Mouse (Mus musculus) heart, postnatal 25 days (tissue): ENCODE measurements at regions not wholly inside any gene's neighbourhood (a gene's known extent, or its start where the extent isn't known, plus 50 kb on each side); places are given as distances from the start of the nearest gene placed in this dataset.
"Not testable (repeated sequence)": the region's sequence is repeated elsewhere in the genome, so short reads cannot be mapped to it uniquely, and the experiment has no call there.

ENCODE experiments used
- DNase-seq: peaks from one replicate; pipeline ENCODE4 v3.0.0; 2022; ENCODE audit warnings: low spot score
- intact Hi-C: fragments of 180-260 bp; cut with DNase I; formaldehyde crosslinking; loops from one replicate; pipeline ENCODE4 v1.15.1; 2025

DNA sequence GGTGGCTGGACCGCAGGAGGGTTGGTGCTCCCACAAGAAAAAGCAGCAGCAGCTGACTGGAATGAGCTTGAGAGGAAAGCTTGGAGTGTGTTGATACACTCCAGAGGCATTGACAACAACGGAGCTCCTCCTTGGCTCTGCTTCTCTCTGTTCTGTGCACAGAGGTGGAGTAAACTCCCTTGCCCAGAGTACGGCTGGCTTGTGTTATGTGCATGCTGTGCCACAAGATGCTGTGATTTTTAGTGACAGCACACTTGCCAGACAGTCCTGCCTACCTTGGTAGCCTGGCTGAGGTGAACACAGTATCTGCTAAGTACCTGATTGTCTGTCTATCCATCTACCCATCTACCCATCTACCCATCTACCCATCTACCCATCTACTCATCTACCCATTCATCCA is 190.9 kb downstream of the Glrx3 start:
- intact Hi-C loops, result no loop called here
- DNase-seq, result no peak

DNA sequence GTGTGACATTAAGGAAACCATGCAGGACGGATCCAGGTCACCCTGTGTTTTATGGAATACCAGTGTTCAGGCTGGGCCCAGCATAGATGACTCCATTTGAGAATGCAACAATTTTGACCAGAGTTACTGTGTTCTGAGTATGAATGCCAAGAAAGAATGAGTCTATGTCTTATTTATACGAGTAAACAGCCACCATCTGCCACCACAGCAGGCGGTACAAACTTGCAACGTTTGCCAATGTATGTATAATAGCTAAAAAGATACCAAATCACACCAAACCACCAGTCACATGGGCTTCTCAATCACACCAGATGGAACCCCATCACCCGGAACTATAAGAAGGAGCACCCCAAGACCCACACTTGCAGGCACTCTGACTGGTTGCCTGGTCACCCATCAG is 192.1 kb downstream of the Glrx3 start:
- intact Hi-C loops, result no loop called here
- no peak for DNase-seq

DNA sequence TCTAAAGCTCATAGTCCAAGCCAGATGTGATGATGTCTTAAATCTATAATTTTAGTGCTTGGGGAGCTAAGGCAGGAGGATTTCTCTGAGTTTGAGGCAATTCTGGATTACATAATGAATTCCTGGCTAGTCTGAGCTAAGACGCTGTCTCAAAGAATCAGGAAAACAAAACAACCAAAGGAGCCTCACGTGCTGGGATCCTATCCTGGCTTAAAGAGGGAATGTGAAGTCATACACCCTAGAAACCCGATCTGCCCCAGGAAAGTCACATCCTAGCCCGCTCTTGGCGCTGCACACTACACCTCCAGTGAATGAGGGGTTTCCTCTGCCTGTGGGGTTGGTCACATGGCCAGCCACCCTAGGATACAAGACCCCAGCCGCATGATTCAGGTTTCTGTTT is 211.2 kb downstream of the Glrx3 start:
- intact Hi-C loops, result no loop called here
- DNase-seq, result no peak

DNA sequence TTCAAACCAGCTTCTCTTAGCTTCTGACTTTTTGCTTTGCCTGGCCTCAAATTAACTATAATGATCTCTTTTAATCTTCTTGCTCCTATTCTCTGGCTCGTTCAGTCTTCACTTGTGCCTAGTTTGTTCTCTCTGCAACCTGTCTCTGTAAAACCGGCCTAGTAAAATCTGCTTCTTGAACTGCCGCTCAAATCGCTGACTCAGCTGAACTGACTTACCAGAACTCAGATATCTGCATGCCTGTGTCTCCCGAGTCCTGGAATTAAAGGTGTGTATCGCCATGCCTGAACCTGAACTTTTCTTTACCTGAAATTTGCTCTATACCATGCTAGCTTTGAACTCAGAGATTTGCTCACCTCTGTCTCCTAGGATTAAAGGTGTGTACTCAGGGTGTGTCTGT is 212.2 kb downstream of the Glrx3 start:
- intact Hi-C loops, result no loop called here
- DNase-seq, result no peak

DNA sequence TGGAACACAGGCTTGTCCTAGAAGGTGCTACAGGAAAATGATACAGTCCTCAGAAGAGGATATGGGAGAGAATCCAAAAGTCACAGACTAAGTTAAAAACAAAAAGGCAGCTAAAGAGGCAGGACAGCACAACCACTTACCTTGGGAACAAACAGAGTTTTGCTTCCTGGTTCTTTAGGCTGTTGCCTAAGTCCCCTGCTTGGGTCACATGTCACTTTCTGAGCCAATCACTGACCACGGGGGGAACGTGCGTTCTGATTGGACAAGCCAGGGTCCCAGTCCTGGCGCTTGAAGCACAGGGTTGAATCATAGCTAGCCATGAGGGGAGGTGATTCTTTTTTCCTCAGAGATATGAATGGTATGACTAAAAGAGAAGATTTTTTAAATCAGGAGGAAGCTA is 216.4 kb downstream of the Glrx3 start:
- intact Hi-C loops, result no loop called here
- DNase-seq, result no peak

DNA sequence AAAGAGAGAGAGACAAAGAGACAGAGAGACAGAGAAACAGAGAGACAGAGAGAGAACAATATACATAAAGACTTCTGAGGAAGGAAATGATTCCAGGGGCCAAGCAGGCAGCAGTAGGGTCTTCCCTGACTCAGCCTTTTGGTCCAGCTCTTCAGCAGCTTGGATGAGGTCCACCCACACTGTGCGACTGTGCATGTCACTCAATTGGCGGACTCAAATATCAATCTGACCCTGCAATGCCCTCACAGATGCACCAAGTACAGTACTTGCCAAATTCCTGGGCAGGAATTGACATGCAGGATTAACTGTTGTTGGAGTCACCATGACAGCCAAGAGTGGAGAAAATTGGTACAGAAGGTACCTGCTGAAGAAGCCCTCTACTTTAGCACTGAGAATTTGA is 229.8 kb downstream of the Glrx3 start:
- intact Hi-C loops, result no loop called here
- no peak for DNase-seq

DNA sequence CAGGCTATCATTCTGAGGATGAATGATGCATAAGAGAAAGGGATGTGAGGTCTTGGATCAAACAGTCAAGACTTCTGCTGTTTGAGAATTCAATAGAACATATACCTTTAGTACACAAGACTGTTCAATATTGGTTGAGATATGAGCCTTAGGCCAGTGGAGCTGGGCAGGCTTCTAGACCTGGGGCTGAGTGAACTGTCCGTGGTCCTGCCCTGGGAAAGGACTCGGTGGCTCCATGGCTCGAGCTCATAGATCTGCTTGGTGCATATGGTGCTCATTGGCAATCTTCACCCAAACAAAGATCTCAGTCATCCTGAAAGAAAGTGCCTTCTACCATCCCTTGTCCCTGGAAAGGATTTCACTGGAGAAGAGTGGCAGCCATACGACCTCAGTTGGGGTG is 233.7 kb downstream of the Glrx3 start:
- DNase-seq, result no peak
- intact Hi-C loops, result no loop called here

DNA sequence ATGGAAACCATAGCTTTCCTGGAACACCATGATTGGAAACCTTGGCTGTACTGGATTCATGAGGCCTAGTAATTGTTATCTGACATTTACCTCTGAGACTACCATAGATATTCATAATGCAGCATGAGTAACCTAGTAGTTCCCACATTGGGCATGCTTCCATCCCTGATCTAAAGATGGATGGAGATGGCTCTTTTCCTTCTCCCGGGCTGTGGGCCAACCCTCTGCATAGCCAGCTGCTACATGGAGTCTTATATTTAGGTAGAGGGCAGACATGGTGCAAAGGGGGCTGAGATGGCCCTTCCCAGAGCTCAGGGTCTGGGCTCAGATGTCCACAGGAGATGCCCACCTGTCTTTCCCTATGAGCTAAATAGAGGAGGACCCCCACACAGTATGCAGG is 237.2 kb downstream of the Glrx3 start:
- intact Hi-C loops, result no loop called here
- DNase-seq, result no peak

DNA sequence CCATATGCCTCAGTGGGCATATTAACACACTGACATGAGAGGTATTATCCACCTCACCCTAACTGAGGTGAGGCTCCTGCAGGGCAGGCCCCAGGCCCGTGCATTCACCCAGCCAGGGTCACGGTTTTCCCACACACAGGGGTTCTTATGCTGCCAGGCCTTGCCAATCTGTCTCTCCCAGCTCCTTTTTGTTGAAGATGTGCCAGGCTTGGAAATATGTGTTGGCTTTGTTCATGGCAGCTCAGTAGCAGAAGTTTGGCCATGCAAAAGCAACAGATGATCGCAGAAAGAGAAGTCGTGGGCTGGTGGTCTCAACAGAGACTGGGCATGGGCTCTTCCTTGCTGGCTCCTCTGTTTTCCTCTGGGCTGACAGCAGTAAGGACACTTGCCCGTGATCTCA is 238.0 kb downstream of the Glrx3 start:
- DNase-seq, result no peak
- intact Hi-C loops, result no loop called here

DNA sequence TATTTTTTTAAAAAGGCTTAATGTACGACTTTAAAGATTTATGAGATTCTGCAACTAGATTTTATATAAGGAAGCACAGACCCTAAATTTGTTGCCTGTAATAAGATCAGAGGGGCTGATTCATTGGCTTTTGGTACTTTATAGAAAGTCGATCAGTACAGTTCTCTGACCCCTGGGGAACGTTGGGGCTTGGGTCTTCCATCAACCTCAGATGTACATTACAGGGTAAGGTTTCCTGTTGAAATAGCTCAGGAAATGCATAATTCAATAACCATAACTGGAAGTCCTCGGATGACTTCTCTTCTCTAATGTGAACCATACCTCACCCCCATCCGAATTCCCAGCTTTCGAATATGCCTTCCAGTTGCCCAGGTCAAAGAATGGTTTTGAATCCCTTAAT is 247.4 kb downstream of the Glrx3 start:
- intact Hi-C loops, result no loop called here
- DNase-seq, result no peak

DNA sequence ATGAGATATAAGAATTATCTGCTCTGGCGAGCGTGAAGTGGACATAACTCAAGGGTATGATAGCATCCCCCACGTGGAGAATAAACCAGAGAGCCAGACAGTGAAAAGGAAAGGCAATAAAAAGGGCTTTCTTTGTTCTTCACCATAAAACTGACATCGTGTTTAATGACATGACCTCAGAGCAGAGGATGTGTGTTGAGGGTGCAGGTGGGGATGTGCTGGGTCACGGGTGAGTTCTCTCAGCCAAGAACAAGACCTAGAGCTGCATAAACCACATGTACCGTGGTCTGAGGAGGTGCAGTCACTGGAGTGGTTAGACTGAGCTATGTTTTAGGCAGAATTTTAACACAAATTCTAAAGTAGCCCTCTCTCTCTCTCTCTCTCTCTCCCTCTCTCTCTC is 247.9 kb downstream of the Glrx3 start:
- intact Hi-C loops, result no loop called here
- no peak for DNase-seq

DNA sequence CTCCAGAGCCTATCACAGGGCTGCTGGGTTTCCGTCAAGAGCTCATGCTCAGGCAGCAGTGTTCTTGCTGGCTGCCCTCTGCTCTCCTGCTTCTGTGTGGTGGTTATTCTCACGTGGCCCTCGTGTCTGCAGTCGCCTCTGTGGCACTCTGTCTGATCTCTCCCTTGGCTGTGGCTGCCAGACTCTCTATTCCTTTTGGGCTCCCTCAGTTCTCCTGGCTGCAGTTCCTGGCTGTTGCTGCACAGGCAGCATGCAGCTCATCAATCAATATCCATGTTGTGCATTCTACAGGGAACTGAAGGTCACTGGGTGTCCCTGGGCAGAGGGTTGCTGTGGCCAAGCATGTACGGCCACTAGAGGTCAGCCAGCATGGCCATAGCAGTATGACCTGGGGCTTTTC is 259.4 kb downstream of the Glrx3 start:
- DNase-seq, result no peak
- intact Hi-C loops, result no loop called here

DNA sequence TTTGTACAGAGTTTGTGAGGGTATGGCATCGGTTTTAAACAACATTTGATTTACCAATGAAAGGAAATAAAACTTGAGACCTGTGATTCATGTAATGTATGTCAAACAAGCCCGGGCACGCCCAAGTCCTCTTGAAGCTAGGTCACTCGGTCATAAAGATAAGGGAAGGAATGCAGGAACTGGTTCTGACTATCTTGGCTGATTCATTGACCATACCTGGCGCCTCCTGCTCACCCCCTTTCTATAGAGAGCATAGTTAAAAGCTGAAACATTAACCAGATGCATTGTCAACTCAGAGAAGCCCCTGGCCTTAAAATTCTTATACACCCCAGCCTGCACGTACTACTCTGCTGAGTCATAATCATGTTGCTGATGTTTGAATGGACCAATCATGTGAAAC is 261.1 kb downstream of the Glrx3 start:
- DNase-seq, intact Hi-C loops: not testable (repeated sequence)

DNA sequence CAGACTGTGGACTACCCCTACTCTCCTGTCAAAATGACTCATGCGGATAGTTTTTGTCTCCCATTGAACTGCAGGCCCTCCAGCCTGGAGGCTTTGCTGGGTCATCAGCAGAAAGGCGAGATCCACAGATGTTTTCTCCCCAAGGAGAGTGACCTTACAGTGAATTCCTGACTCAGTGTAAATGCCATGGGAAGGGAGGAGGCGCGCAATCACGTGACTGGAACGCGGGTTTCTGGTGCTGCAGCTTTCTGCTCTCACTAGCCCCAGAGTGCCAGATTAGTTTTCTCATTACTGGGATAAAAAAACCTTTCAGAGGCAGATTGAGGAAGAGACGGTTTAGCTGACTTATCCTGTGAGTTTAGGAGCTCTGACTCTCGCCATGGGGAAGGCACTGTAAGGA is 275.4 kb downstream of the Glrx3 start:
- intact Hi-C loops, result no loop called here
- no peak for DNase-seq

DNA sequence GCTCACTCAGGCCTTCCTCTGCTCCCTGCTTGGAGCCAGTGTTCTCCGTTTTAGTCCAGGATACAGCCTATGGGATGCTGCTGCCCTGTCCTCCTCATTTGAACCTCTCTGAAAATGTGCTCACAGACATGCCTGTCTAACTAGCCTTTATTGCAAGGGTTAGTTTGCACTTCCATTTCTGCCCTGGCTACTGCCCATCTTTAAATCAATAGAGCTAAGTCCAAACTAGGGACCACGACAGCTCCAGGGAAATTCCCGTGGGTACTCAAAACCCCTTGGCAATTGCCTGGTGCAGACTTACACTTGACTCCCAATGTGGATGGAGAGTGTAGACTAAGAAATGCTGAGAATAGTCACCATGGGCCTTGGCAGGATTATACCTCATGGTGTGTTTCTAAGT is 276.4 kb downstream of the Glrx3 start:
- intact Hi-C loops, result no loop called here
- no peak for DNase-seq

DNA sequence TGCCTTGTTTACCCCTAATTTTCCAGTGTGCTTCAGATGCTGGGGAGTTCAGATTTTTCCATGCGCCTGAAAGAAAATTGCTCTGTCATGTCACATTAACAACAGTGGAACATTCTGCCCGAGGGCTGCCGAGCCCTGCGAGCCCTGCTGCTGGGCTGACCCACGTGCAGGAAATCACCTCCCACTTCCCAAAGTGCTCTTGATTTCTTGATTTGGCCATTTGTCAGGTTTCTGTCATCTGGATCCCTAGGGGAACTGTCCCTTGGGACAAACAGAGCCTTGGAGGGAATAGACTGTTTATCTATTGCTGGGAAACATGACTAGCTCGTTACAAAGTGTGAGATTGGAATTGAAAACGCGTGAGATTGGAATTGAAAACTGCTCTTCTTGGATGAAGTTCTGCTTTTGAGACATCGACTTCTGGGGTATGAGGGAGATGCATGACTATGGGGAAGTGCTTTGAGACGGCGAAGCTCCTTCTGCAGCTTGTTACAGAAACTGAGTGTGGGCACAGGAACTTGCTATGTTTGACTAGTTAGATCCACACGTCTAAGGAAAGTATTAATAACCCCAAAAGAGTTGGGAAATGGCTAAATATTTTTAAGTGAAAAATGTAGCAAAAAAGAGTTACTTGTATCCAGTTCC is 277.0 kb downstream of the Glrx3 start:
- peak; percentile 37 for DNase-seq
- intact Hi-C loops, result no loop called here

DNA sequence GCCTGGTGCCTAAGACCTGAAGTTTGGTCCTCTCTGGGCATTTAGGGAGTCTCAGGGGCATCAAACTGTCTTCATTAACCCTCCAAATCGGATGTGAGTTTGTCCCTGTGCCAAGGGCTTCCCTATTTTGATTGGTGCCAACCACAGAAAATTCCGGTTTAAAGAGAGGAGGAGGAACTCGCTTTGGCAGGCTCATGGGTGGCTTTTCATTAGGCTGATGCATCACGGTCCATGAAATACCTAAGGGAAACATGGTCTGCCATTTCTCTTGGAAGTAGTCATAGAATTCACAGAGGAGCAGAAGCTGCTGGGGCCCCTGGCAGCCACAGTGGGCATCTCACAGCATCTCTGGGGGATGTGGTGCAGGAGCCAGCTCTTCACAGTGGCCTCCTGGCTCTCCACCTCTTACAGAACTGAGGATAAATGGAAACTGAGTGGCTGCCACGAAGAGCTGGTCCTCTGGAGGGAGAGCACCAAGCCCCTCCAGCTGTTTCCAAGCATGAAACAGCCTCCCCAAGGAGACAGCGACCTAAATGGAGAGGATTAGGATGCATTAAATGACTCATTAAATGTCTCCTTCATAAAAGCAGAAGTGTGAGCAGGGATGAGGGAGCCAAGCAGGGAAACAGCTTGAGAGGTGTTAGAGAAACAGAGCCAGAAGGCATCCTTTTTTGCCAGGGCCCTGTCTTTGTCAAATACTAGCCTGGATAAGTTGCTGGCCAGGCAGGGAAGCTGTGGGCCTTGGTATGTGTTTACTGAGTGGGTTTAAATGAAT is 277.9 kb downstream of the Glrx3 start:
- intact Hi-C loops, result no loop called here
- DNase-seq, result no peak

DNA sequence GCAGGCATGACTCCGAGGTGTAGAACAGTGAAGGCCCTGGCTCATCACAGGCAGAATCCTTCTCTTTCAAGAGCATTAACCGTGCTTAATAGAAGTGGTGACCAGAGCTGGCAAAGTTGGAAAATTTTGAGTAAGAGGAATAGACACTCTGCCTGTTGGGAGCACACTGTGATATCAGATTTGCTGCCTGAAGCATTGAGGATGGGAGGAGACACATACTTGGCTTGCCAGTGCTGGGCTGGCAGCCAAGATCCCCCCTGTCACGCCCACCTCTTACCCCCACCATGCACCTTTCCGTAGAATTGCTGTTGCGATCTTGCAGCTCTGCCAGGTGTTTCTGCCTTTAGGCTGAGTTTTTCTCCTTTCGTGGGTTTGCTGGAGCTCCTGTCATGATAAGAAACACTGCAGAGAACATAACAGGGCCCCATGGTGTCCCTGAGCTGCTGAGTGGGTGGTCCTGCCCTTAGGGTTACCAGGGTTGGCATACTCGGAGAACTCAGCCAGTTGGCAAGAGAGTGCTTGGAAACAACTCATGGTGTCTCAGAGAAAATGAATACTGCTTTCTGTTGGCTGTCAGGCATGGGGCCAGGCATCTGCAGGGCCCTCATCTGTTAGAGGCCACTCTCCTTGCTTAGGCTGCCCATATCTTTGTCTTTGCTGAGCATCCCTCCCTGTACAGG is 286.1 kb downstream of the Glrx3 start:
- intact Hi-C loops, result no loop called here
- no peak for DNase-seq

DNA sequence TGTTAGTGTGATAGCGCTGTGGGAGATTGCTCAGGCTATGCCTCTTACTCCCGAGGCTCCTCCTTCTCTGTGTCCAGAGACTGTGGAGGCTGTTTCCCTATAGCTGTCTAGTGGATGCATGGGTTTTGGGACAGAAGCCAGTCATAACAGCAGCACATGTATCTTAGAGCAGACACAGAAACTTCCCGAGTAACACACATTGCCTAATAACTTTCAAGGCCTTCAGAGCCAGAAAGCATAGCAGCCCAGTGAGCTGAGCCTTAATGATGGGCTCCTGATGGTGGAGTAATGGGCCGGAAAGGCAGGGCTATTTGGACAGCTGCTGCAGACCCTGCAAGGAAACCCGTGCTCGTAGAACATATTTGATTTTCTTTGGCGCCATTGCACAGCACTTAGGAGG is 288.6 kb downstream of the Glrx3 start:
- intact Hi-C loops, result no loop called here
- DNase-seq, result no peak

DNA sequence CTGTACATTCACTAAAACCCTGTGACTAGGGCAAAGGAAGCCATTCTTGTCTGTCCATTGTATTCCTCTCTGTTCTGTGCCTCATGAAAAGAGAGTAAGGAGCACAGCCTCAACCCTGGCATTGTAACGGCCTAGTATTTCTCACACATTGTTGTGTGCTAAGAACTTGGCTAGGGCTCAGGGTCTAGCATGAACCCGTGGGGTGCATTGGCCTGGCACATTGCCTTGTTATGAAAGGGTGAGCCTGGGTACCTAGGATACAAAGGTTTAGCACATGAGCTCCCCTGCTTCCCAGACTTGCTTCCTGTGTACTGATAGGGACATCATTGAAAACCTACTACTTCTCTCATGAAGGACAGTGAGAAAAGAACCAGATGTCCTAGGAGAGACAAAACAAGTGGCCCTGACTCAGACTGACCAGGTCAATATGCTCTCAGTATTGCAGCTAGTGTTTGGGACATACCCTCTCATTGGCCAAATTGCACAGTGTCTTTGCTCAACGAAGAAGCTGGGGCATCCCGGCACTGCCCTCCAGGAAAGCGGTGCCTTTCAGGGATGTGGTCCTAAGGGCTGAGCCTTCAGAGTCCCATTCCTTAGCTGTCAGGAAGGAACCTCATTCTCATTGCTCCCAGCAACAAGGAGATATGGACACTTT is 298.6 kb downstream of the Glrx3 start:
- no peak for DNase-seq
- intact Hi-C loops, result no loop called here

DNA sequence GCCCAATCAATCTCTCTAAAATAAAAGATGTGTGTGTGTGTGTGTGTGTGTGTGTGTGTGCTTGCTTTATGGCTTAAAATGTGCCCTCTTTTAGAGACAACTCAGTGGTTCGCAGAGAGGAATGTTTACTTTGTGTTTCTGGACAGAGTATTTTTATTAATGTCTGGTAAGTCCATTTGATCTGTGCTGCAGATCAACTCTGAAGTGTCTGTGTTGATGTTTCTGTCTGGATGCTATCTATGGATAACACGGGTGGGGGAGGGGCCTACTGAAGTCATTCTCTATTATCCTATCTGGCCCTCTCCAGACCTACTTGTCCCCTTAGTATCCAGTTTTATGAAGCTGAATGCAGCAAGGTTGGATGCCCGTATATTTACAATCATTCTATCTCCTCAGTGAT is 304.3 kb downstream of the Glrx3 start:
- intact Hi-C loops, result no loop called here
- DNase-seq, result no peak
